Mouse (Mus musculus): ENCODE data around the gene Mepce. TPM values are rescaled to one million over a fixed set of nuclear protein-coding genes. Genes with fewer than 3 reads are reported as not detected.
"Not testable (repeated sequence)": the region's sequence is repeated elsewhere in the genome, so short reads cannot be mapped to it uniquely, and the experiment has no call there.

Gene Mepce
- total and polyA plus RNA-seq, 3 experiments = 27.8 to 173 (median 53.9) TPM

GRCm38 (mm10) chr5:137751988-137752387 lies 35.5 kb downstream of the Mepce start:
- H3K4me1 ChIP-seq (ENCODE audit: insufficient read depth, low read depth, low read length) = peaks cover 88% of the 10 kb centered on the region
- no peak for TF ChIP-seq GATA2 (IDR thresholded peaks at IDR 0.05; ENCODE audit: borderline replicate concordance, low read depth, low read length)
- no peak for TF ChIP-seq POLR2AphosphoS5 (IDR thresholded peaks at IDR 0.05; ENCODE audit: insufficient replicate concordance, low read depth, low read length)
- TF ChIP-seq GATA1 (IDR thresholded peaks at IDR 0.05; ENCODE audit: borderline replicate concordance, low read length) = no peak
- no peak for TF ChIP-seq TAL1 (conservative IDR thresholded peaks at IDR 0.05; ENCODE audit: low read depth, low read length)
- TF ChIP-seq CTCF (IDR thresholded peaks at IDR 0.05; ENCODE audit: low read depth, low read length) = no peak
- peaks cover 89% of the 10 kb centered on the region for H3K36me3 ChIP-seq (replicated peaks)
- no peaks in the 10 kb centered on the region for H3K27me3 ChIP-seq (ENCODE audit: insufficient read depth, low read length)
- ATAC-seq (ENCODE audit: extremely low read depth, insufficient number of reproducible peaks, low FRiP score, poor library complexity, severe bottlenecking) = no peak
- H3K4me3 ChIP-seq (ENCODE audit: low read depth, low read length) = no peak overlapping the region
- no peaks in the 10 kb centered on the region for H3K9me3 ChIP-seq (replicated peaks)
- no peak for DNase-seq (ENCODE audit: low spot score)

GRCm38 (mm10) chr5:137751221-137751887 lies 36.1 kb downstream of the Mepce start:
- Histone ChIP-seq H3K36me3 (replicated peaks) (peaks cover 83% of the 10 kb centered on the region), H3K4me1 (ENCODE audit: insufficient read depth, low read depth, low read length) (peaks cover 82% of the 10 kb centered on the region), H3K4me3 (ENCODE audit: low read depth, low read length) (no peak overlapping the region), H3K9me3 (replicated peaks) (no peaks in the 10 kb centered on the region), H3K27me3 (ENCODE audit: insufficient read depth, low read length) (no peaks in the 10 kb centered on the region)
- TF ChIP-seq GATA1 (IDR thresholded peaks at IDR 0.05; ENCODE audit: borderline replicate concordance, low read length) = no peak
- TF ChIP-seq CTCF (IDR thresholded peaks at IDR 0.05; ENCODE audit: low read depth, low read length) = no peak
- no peak for TF ChIP-seq TAL1 (conservative IDR thresholded peaks at IDR 0.05; ENCODE audit: low read depth, low read length)
- no peak for TF ChIP-seq POLR2AphosphoS5 (IDR thresholded peaks at IDR 0.05; ENCODE audit: insufficient replicate concordance, low read depth, low read length)
- TF ChIP-seq GATA2 (IDR thresholded peaks at IDR 0.05; ENCODE audit: borderline replicate concordance, low read depth, low read length) = no peak
- DNase-seq (ENCODE audit: low spot score) (no peak), ATAC-seq (ENCODE audit: extremely low read depth, insufficient number of reproducible peaks, low FRiP score, poor library complexity, severe bottlenecking) (no peak)

- peaks cover 75% of the 10 kb centered on the region for H3K4me1 ChIP-seq (ENCODE audit: insufficient read depth, low read depth, low read length)
- H3K36me3 ChIP-seq (replicated peaks) = peaks cover 72% of the 10 kb centered on the region
Observed at GRCm38 (mm10) chr5:137750212-137750611, 37.2 kb downstream of the Mepce start.

GRCm38 (mm10) chr5:137749196-137749836 lies 38.1 kb downstream of the Mepce start:
- H3K9me3 ChIP-seq (replicated peaks) = no peaks in the 10 kb centered on the region
- TF ChIP-seq CTCF (IDR thresholded peaks at IDR 0.05; ENCODE audit: low read depth, low read length) = no peak
- TF ChIP-seq GATA2 (IDR thresholded peaks at IDR 0.05; ENCODE audit: borderline replicate concordance, low read depth, low read length) = no peak
- TF ChIP-seq POLR2AphosphoS5 (IDR thresholded peaks at IDR 0.05; ENCODE audit: insufficient replicate concordance, low read depth, low read length) = no peak
- no peak for TF ChIP-seq TAL1 (conservative IDR thresholded peaks at IDR 0.05; ENCODE audit: low read depth, low read length)
- no peak for TF ChIP-seq GATA1 (IDR thresholded peaks at IDR 0.05; ENCODE audit: borderline replicate concordance, low read length)
- DNase-seq (ENCODE audit: low spot score) (peak; percentile 57), ATAC-seq (ENCODE audit: extremely low read depth, insufficient number of reproducible peaks, low FRiP score, poor library complexity, severe bottlenecking) (no peak)
- peaks cover 80% of the 10 kb centered on the region for H3K4me1 ChIP-seq (ENCODE audit: insufficient read depth, low read depth, low read length)
- H3K4me3 ChIP-seq (ENCODE audit: low read depth, low read length) = peak overlapping the region; percentile 88
- no peaks in the 10 kb centered on the region for H3K27me3 ChIP-seq (ENCODE audit: insufficient read depth, low read length)
- peaks cover 67% of the 10 kb centered on the region for H3K36me3 ChIP-seq (replicated peaks)

More at GRCm38 (mm10) chr5:137750212-137750611, 37.2 kb downstream of the Mepce start:
- not testable (repeated sequence) for H3K27me3 ChIP-seq (ENCODE audit: insufficient read depth, low read length); DNase-seq (ENCODE audit: low spot score); H3K9me3 ChIP-seq (replicated peaks); ATAC-seq (ENCODE audit: extremely low read depth, insufficient number of reproducible peaks, low FRiP score, poor library complexity, severe bottlenecking); H3K4me3 ChIP-seq (ENCODE audit: low read depth, low read length)

- peaks cover 57% of the 10 kb centered on the region for H3K36me3 ChIP-seq (replicated peaks)
- H3K9me3 ChIP-seq (replicated peaks) = no peaks in the 10 kb centered on the region
- peak; percentile 79 for DNase-seq (ENCODE audit: low spot score)
- peaks cover 69% of the 10 kb centered on the region for H3K4me1 ChIP-seq (ENCODE audit: insufficient read depth, low read depth, low read length)
- H3K4me3 ChIP-seq (ENCODE audit: low read depth, low read length) = peak overlapping the region; percentile 88
- TF ChIP-seq POLR2AphosphoS5 (IDR thresholded peaks at IDR 0.05; ENCODE audit: insufficient replicate concordance, low read depth, low read length) = no peak
- TF ChIP-seq GATA2 (IDR thresholded peaks at IDR 0.05; ENCODE audit: borderline replicate concordance, low read depth, low read length) = no peak
- no peak for TF ChIP-seq GATA1 (IDR thresholded peaks at IDR 0.05; ENCODE audit: borderline replicate concordance, low read length)
- H3K27me3 ChIP-seq (ENCODE audit: insufficient read depth, low read length) = no peaks in the 10 kb centered on the region
- no peak for ATAC-seq (ENCODE audit: extremely low read depth, insufficient number of reproducible peaks, low FRiP score, poor library complexity, severe bottlenecking)
Observed at GRCm38 (mm10) chr5:137748130-137748770, 39.2 kb downstream of the Mepce start.

- Histone ChIP-seq H3K4me1 (ENCODE audit: insufficient read depth, low read depth, low read length) (peaks cover 68% of the 10 kb centered on the region), H3K9me3 (replicated peaks) (no peaks in the 10 kb centered on the region), H3K4me3 (ENCODE audit: low read depth, low read length) (peak overlapping the region; percentile 88), H3K36me3 (replicated peaks) (peaks cover 49% of the 10 kb centered on the region), H3K27me3 (ENCODE audit: insufficient read depth, low read length) (no peaks in the 10 kb centered on the region)
- TF ChIP-seq GATA1 (IDR thresholded peaks at IDR 0.05; ENCODE audit: borderline replicate concordance, low read length) = no peak
- no peak; the same call in 1 of the 2 replicates for TF ChIP-seq TAL1 (conservative IDR thresholded peaks at IDR 0.05; ENCODE audit: low read depth, low read length)
- no peak for TF ChIP-seq POLR2AphosphoS5 (IDR thresholded peaks at IDR 0.05; ENCODE audit: insufficient replicate concordance, low read depth, low read length)
- no peak for TF ChIP-seq CTCF (IDR thresholded peaks at IDR 0.05; ENCODE audit: low read depth, low read length)
- no peak for TF ChIP-seq GATA2 (IDR thresholded peaks at IDR 0.05; ENCODE audit: borderline replicate concordance, low read depth, low read length)
- ATAC-seq (ENCODE audit: extremely low read depth, insufficient number of reproducible peaks, low FRiP score, poor library complexity, severe bottlenecking) = no peak; the same call in 1 of the 2 replicates
- peak; percentile 59 for DNase-seq (ENCODE audit: low spot score)
Observed at GRCm38 (mm10) chr5:137747326-137747961, 40.0 kb downstream of the Mepce start.
